Mouse (Mus musculus): ENCODE results near the gene Adcy6. TPM values are rescaled to one million over a fixed set of nuclear protein-coding genes. Genes with fewer than 3 reads are reported as not detected.

Gene Adcy6
- total RNA-seq, 4 experiments from 2014 or later: 47.3 to 58.6 (median 52.2) TPM

GRCm38 (mm10) chr15:98628589-98629254 lies 18.8 kb upstream of the Adcy6 start:
- no peak for DNase-seq (ENCODE audit: low spot score in 2 of 2)

GRCm38 (mm10) chr15:98626487-98627212 lies 16.8 kb upstream of the Adcy6 start:
- no peak for DNase-seq (ENCODE audit: low spot score in 2 of 2)

- no peak for DNase-seq (ENCODE audit: low spot score in 2 of 2)
Observed at GRCm38 (mm10) chr15:98626078-98626477, 16.2 kb upstream of the Adcy6 start.

GRCm38 (mm10) chr15:98623361-98623821 lies 13.5 kb upstream of the Adcy6 start:
- DNase-seq (ENCODE audit: low spot score in 2 of 2): no peak

GRCm38 (mm10) chr15:98622721-98623120 lies 12.8 kb upstream of the Adcy6 start:
- no peak for DNase-seq (ENCODE audit: low spot score in 2 of 2)

- DNase-seq (ENCODE audit: low spot score in 2 of 2): no peak
Observed at GRCm38 (mm10) chr15:98622199-98622598, 12.3 kb upstream of the Adcy6 start.

- DNase-seq (ENCODE audit: low spot score in 2 of 2): peak; percentile 45 to 75
Observed at GRCm38 (mm10) chr15:98617176-98617537, 7.3 kb upstream of the Adcy6 start.

- DNase-seq (ENCODE audit: low spot score in 2 of 2): no peak
Observed at GRCm38 (mm10) chr15:98616362-98617175, 6.7 kb upstream of the Adcy6 start.

GRCm38 (mm10) chr15:98615751-98616150 lies 5.9 kb upstream of the Adcy6 start:
- no peak for DNase-seq (ENCODE audit: low spot score in 2 of 2)

- no peak for DNase-seq (ENCODE audit: low spot score in 2 of 2)
Observed at GRCm38 (mm10) chr15:98614971-98615370, 5.1 kb upstream of the Adcy6 start.

- DNase-seq (ENCODE audit: low spot score in 2 of 2): no peak
Observed at GRCm38 (mm10) chr15:98614551-98614950, 4.7 kb upstream of the Adcy6 start.

- no peak for DNase-seq (ENCODE audit: low spot score in 2 of 2)
Observed at GRCm38 (mm10) chr15:98612229-98612628, 2.4 kb upstream of the Adcy6 start.

- DNase-seq (ENCODE audit: low spot score in 2 of 2): no peak
Observed at GRCm38 (mm10) chr15:98610131-98610633, 306 bp upstream of the Adcy6 start.

- no peak for DNase-seq (ENCODE audit: low spot score in 2 of 2)
Observed at GRCm38 (mm10) chr15:98608784-98609250, 1.1 kb downstream of the Adcy6 start.

GRCm38 (mm10) chr15:98608058-98608783 lies 1.7 kb downstream of the Adcy6 start:
- no peak for DNase-seq (ENCODE audit: low spot score in 2 of 2)

GRCm38 (mm10) chr15:98607557-98607956 lies 2.3 kb downstream of the Adcy6 start:
- no peak for DNase-seq (ENCODE audit: low spot score in 2 of 2)

GRCm38 (mm10) chr15:98606739-98607138 lies 3.1 kb downstream of the Adcy6 start:
- DNase-seq (ENCODE audit: low spot score in 2 of 2): no peak

- DNase-seq (ENCODE audit: low spot score in 2 of 2): no peak
Observed at GRCm38 (mm10) chr15:98606051-98606536, 3.8 kb downstream of the Adcy6 start.

- no peak for DNase-seq (ENCODE audit: low spot score in 2 of 2)
Observed at GRCm38 (mm10) chr15:98604041-98604575, 5.8 kb downstream of the Adcy6 start.

- DNase-seq (ENCODE audit: low spot score in 2 of 2): no peak
Observed at GRCm38 (mm10) chr15:98602921-98603458, 6.9 kb downstream of the Adcy6 start.
